Mouse (Mus musculus) ES-Bruce4 (cell line): Measurements from ENCODE around the gene Zfp747.

Experiments used
- CTCF ChIP-seq: IDR thresholded peaks from one replicate; pipeline ENCODE4 v1.8.1; 2011; ENCODE audit warnings: low read depth, low read length
- POLR2A ChIP-seq: IDR thresholded peaks from one replicate; pipeline ENCODE4 v1.8.1; 2011; ENCODE audit warnings: low read length; ENCODE audit not compliant: insufficient read depth

GRCm38 (mm10) chr7:127324944-127325343, 50.9 kb downstream of the Zfp747 start:
- TF ChIP-seq CTCF (no peak), POLR2A (no peak)
